Mouse (Mus musculus): ENCODE results near the gene Mrpl39. TPM values are rescaled to one million over a fixed set of nuclear protein-coding genes. Genes with fewer than 3 reads are reported as not detected.

Gene Mrpl39
- polyA plus RNA-seq (2015; fragmentation: Nextera tagmentation; extraction: Ambion mirVana), result 35.6 and 36.0 TPM in 2 replicates

DNA sequence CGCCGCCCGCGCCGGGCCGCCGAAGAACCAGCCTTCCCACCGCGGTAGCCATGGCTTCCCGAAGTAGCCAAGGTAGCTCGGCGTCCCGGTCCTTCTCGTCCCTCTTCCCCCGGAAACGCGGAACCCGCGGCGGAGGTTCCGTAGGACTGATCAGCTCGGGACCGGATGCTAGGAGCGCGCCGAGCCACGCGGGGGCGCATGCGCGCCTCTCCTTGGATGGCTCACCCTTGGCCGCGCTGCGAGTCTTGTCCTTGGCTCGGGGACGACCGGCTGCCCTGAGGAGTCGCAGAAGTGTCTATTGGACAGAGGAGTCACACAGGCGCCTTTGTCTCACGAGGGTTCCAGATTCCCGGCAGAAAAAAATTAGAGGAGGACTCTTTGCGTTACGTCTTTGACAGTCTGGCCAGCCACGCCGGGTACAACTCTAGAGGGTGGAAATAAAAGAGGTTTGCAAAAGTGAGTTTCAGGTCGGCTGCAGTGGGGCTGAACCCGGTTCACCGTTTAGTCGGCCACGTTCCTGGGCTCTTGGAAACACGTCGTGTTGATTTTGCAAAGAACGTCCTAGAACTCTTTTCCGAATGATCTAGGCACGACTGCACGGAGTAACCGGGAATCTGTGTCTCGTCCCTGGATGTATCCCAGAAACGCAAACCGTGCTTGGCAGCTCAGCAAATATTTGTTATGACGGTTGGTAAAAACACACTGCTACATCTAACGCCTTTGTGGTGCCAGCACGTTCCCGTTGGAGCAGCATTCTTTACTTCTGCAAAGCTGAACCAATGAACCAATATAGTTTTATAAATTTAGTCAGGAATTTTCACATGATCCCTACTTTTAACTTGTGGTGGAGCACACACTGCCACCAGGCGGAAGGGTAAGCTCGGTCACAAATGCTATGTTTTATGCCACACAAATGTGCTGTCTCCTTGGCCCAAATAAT, at the start of gene Mrpl39:
TSS of gene Mrpl39 (minus strand) at position 577 of the 940 bp plus-strand sequence.
- ATAC-seq, result peak; percentile 100
- WGBS, result under 1% methylated on average over 56 of the region's 66 CpGs
- Histone ChIP-seq H3K4me3 (ENCODE audit: low read length) (peak within 1 kb of the TSS; percentile 70), H3K27me3 (replicated peaks; ENCODE audit: control insufficient read depth, insufficient read depth, low read length) (no peaks in the 10 kb centered on the region; the same call in 1 of the 2 replicates), H3K9ac (ENCODE audit: low read depth, low read length) (peak within 1 kb of the TSS; percentile 80), H3K9me3 (ENCODE audit: control insufficient read depth, low read length) (no peaks in the 10 kb centered on the region), H3K4me2 (ENCODE audit: low read length) (peak within 1 kb of the TSS; percentile 72), H3K36me3 (ENCODE audit: control insufficient read depth, insufficient read depth, low read length) (peaks cover 10% of the 10 kb centered on the region), H3K4me1 (ENCODE audit: control insufficient read depth, insufficient read depth, low read depth, low read length) (peaks cover 9% of the 10 kb centered on the region), H3K27ac (ENCODE audit: low read depth, low read length) (peak within 1 kb of the TSS; percentile 75)

DNA sequence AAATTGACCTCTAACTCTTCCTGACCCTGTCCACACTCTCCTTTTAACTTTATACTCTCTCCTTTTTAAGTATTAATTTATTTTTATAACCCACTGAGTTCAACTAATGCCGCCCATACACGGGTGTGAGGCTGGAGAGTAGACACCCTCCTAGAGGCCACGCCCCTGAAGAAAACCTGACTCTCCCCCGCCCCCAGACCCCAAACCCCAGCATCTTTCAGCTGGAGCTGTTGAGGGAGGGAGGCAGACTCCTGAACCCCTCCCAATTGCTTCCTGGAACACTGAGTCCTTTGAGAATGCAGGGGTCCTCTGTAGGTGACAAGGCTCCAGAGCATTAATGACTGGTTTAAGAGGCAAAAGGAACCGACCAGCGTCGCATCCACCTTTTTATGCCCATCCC, 49.4 kb upstream of the Mrpl39 start:
- no peaks in the 10 kb centered on the region; the same call in 1 of the 2 replicates for H3K4me1 ChIP-seq (ENCODE audit: control insufficient read depth, insufficient read depth, low read depth, low read length)
- H3K27ac ChIP-seq (ENCODE audit: low read depth, low read length), result no peak overlapping the region
- WGBS, result 33% methylated on average over 7 of the region's 7 CpGs
- H3K4me3 ChIP-seq (ENCODE audit: low read length), result no peak overlapping the region
- no peaks in the 10 kb centered on the region for H3K9me3 ChIP-seq (ENCODE audit: control insufficient read depth, low read length)
- no peak overlapping the region for H3K4me2 ChIP-seq (ENCODE audit: low read length)
- ATAC-seq, result no peak
- no peak overlapping the region for H3K9ac ChIP-seq (ENCODE audit: low read depth, low read length)
- no peaks in the 10 kb centered on the region for H3K27me3 ChIP-seq (replicated peaks; ENCODE audit: control insufficient read depth, insufficient read depth, low read length)
- H3K36me3 ChIP-seq (ENCODE audit: control insufficient read depth, insufficient read depth, low read length), result no peaks in the 10 kb centered on the region

DNA sequence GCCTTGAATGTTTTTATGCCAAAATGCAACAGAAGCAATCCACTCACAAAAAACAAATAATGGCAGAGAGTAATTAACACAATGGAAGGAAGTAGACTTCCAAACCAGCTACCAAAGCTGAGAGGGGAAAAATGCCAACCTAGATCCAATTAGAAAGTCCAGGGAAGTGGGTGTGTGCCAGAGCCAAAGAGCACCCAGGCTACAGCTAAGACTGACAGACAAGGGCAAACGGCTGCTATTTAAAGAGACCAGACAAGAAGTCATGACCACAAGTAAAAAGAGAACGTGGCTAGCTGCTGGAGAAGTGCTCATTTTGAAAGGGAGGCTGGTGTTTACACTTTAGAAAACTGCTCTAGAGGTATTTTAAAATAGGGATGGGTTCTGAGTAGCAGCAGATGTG, 47.7 kb upstream of the Mrpl39 start:
- no peak for ATAC-seq
- WGBS, result 56% methylated on average over 2 of the region's 2 CpGs
- H3K27ac ChIP-seq (ENCODE audit: low read depth, low read length), result no peak overlapping the region
- H3K27me3 ChIP-seq (replicated peaks; ENCODE audit: control insufficient read depth, insufficient read depth, low read length), result no peaks in the 10 kb centered on the region
- H3K36me3 ChIP-seq (ENCODE audit: control insufficient read depth, insufficient read depth, low read length), result no peaks in the 10 kb centered on the region
- no peak overlapping the region for H3K4me3 ChIP-seq (ENCODE audit: low read length)
- H3K9me3 ChIP-seq (ENCODE audit: control insufficient read depth, low read length), result peaks cover 2% of the 10 kb centered on the region
- no peak overlapping the region for H3K4me2 ChIP-seq (ENCODE audit: low read length)
- H3K9ac ChIP-seq (ENCODE audit: low read depth, low read length), result no peak overlapping the region
- no peaks in the 10 kb centered on the region; the same call in 1 of the 2 replicates for H3K4me1 ChIP-seq (ENCODE audit: control insufficient read depth, insufficient read depth, low read depth, low read length)

DNA sequence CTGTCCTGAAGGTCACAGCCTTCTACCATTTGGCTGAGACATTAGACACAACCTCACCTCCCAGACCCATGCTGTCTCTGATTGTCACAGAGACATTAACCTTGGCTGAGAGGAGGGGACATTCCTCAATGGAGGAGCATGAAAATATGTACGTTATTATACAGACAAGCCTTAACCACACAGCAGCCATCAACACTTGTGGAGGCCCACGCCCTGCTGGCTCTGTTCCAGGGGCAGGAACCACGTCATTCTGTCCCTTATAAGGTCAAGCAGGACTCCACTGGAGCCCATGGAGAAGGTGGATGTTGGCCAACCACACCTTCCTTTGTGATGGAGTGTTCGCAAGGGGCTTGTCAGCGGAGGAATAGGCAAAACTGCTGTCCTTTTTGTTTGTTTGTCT, 44.2 kb upstream of the Mrpl39 start:
- 85% methylated on average over 5 of the region's 5 CpGs for WGBS
- no peak overlapping the region for H3K4me2 ChIP-seq (ENCODE audit: low read length)
- no peaks in the 10 kb centered on the region for H3K27me3 ChIP-seq (replicated peaks; ENCODE audit: control insufficient read depth, insufficient read depth, low read length)
- ATAC-seq, result no peak
- H3K9ac ChIP-seq (ENCODE audit: low read depth, low read length), result no peak overlapping the region
- H3K4me3 ChIP-seq (ENCODE audit: low read length), result no peak overlapping the region
- H3K4me1 ChIP-seq (ENCODE audit: control insufficient read depth, insufficient read depth, low read depth, low read length), result no peaks in the 10 kb centered on the region; the same call in 1 of the 2 replicates
- no peaks in the 10 kb centered on the region for H3K36me3 ChIP-seq (ENCODE audit: control insufficient read depth, insufficient read depth, low read length)
- H3K27ac ChIP-seq (ENCODE audit: low read depth, low read length), result no peak overlapping the region
- H3K9me3 ChIP-seq (ENCODE audit: control insufficient read depth, low read length), result peaks cover 2% of the 10 kb centered on the region

DNA sequence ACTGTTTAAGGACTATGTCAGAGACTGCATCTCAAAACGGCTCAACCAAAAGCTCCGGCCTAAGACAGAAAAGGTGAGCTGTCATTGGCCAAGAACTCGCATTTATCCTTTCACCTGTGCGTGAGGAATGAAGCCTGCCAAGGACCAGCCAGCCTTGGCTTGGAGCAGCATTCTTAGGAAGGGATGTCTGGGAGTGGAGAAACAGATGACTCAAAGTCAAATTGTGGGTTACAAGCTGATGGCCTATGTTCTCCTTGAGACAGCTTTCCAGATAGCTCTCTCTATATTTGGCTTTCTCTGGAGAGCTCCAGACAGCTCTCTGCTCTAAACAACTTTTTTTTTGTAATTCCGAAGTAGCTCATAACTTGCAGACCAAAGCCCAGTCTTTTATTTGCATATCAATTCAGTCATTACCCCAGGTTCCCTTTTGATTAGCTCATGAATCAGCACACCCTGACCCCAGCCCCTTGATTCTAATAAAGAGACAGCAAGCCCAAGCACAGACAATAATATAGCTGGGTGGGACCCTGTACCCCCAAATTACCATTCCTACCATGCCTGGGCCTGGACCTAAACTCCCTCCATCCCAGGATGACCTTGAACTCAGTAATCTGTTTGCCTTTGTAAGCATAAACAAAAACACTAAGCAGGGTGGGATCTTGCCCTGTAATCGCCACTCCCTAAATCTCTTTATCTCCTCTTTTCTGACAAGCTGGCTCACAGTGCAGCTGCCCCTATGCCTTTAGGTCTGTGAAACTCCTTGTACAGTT, 43.5 kb upstream of the Mrpl39 start:
- ATAC-seq, result no peak
- Histone ChIP-seq H3K27ac (ENCODE audit: low read depth, low read length) (no peak overlapping the region), H3K4me3 (ENCODE audit: low read length) (no peak overlapping the region), H3K4me2 (ENCODE audit: low read length) (no peak overlapping the region), H3K36me3 (ENCODE audit: control insufficient read depth, insufficient read depth, low read length) (no peaks in the 10 kb centered on the region), H3K4me1 (ENCODE audit: control insufficient read depth, insufficient read depth, low read depth, low read length) (no peaks in the 10 kb centered on the region; the same call in 1 of the 2 replicates), H3K9me3 (ENCODE audit: control insufficient read depth, low read length) (peaks cover 2% of the 10 kb centered on the region), H3K9ac (ENCODE audit: low read depth, low read length) (no peak overlapping the region), H3K27me3 (replicated peaks; ENCODE audit: control insufficient read depth, insufficient read depth, low read length) (no peaks in the 10 kb centered on the region)
- 83% methylated on average over 6 of the region's 6 CpGs for WGBS

DNA sequence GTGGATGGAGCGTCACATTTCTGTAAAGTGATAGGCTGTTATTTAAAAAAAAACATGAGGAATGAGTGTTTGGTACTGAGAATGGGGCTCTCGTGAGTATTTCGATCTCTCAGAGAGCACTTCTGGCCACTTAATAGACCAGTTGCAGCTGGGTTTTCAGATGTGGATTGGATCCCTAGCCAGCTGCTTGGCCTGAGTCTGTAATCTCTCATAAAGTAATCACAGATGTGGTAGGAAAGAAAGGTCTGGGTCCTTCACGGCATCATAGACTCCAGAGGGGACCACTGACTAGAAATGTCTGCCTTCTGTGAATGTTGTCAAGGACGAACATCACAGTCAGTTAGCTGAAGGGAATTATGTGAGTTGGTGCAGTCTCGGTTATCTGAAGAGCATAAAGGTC, 42.9 kb upstream of the Mrpl39 start:
- H3K4me2 ChIP-seq (ENCODE audit: low read length), result no peak overlapping the region
- H3K4me3 ChIP-seq (ENCODE audit: low read length), result no peak overlapping the region
- no peak overlapping the region for H3K27ac ChIP-seq (ENCODE audit: low read depth, low read length)
- H3K9me3 ChIP-seq (ENCODE audit: control insufficient read depth, low read length), result peaks cover 2% of the 10 kb centered on the region
- ATAC-seq, result no peak
- no peak overlapping the region for H3K9ac ChIP-seq (ENCODE audit: low read depth, low read length)
- H3K4me1 ChIP-seq (ENCODE audit: control insufficient read depth, insufficient read depth, low read depth, low read length), result peaks cover 2% of the 10 kb centered on the region
- 88% methylated on average over 6 of the region's 6 CpGs for WGBS
- H3K27me3 ChIP-seq (replicated peaks; ENCODE audit: control insufficient read depth, insufficient read depth, low read length), result no peaks in the 10 kb centered on the region
- H3K36me3 ChIP-seq (ENCODE audit: control insufficient read depth, insufficient read depth, low read length), result no peaks in the 10 kb centered on the region

DNA sequence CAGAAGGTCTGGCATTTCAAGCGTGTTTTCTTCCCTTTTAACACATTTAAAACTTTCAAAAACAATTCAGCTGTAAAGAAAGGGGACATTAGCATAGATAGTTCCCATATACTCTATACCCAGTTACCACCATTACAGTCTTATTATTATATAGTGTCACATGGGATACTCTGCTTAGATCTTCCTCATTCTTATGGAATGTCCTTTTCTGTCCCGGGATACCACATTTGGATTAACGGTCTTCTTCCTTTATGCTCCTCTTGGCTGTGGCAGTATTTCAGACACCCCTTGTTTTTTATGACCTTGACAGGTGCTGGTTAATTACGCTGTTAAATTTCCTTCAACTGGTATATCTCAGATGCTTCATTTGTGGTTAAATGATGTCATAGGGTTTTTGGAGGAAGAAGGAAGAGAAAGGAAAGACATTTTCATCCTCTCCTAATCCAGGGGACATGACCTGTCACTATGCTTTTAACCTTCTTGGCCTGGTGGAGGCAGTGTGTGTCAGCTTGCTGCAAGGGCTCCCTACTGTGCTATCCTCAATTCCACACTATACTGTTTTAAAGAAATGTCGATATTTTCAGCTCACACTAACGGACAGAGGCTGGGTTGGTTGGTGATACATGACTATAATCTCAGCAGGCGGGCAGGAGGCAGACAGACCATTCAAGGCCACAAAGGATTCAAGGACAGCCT, 40.7 kb upstream of the Mrpl39 start:
- H3K27ac ChIP-seq (ENCODE audit: low read depth, low read length), result no peak overlapping the region
- 38% methylated on average over 7 of the region's 7 CpGs for WGBS
- peak overlapping the region; percentile 77; the same call in 1 of the 2 replicates for H3K4me3 ChIP-seq (ENCODE audit: low read length)
- peak overlapping the region; percentile 99 for H3K4me2 ChIP-seq (ENCODE audit: low read length)
- peaks cover 2% of the 10 kb centered on the region for H3K9me3 ChIP-seq (ENCODE audit: control insufficient read depth, low read length)
- H3K4me1 ChIP-seq (ENCODE audit: control insufficient read depth, insufficient read depth, low read depth, low read length), result peaks cover 4% of the 10 kb centered on the region; the same call in 1 of the 2 replicates
- H3K27me3 ChIP-seq (replicated peaks; ENCODE audit: control insufficient read depth, insufficient read depth, low read length), result no peaks in the 10 kb centered on the region
- H3K9ac ChIP-seq (ENCODE audit: low read depth, low read length), result no peak overlapping the region
- H3K36me3 ChIP-seq (ENCODE audit: control insufficient read depth, insufficient read depth, low read length), result no peaks in the 10 kb centered on the region
- ATAC-seq, result no peak

DNA sequence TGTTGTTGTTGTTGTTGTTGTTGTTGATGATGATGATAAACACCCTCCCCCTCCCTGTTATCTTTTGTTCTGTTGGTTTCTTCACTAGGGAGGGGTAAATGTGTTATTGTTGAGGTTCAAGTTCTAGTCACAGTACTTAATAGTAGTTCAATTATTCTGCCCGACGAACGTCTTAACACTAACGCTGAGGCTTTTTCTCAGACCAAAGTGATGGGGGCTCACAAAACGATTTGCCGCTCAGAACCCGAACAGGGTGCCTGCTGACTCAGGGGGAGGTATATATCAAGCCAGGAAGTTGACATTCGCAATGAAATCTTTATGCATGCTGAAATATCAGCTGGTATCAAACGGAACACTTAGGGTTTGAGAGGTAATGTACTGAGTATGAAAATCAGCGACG, 39.8 kb upstream of the Mrpl39 start:
- Histone ChIP-seq H3K27ac (ENCODE audit: low read depth, low read length) (no peak overlapping the region), H3K9me3 (ENCODE audit: control insufficient read depth, low read length) (peaks cover 2% of the 10 kb centered on the region), H3K36me3 (ENCODE audit: control insufficient read depth, insufficient read depth, low read length) (no peaks in the 10 kb centered on the region), H3K4me2 (ENCODE audit: low read length) (peak overlapping the region; percentile 99), H3K27me3 (replicated peaks; ENCODE audit: control insufficient read depth, insufficient read depth, low read length) (no peaks in the 10 kb centered on the region), H3K4me3 (ENCODE audit: low read length) (peak overlapping the region; percentile 77), H3K9ac (ENCODE audit: low read depth, low read length) (peak overlapping the region; percentile 30; the same call in 1 of the 2 replicates), H3K4me1 (ENCODE audit: control insufficient read depth, insufficient read depth, low read depth, low read length) (peaks cover 4% of the 10 kb centered on the region; the same call in 1 of the 2 replicates)
- no peak for ATAC-seq
- WGBS, result 11% methylated on average over 11 of the region's 11 CpGs
